Mouse (Mus musculus): Measurements from ENCODE around the gene Hist1h2bp.
"Not testable (repeated sequence)": the region's sequence is repeated elsewhere in the genome, so short reads cannot be mapped to it uniquely, and the experiment has no call there.

Hist1h2bp gene

DNA sequence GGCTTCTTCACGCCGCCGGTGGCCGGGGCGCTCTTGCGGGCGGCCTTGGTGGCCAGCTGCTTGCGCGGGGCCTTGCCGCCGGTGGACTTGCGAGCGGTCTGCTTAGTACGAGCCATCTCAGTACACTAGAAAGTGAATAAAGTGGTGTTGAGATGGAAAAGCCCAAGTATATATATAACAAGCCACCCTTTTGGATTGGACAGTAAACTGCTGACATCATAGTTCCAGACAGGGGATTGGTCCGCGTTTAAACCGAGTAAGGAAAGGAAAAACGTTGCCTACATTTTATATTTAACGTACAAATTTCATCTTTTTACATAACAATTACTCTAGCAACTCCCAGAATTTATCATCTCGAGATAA, 4.0 kb upstream of the Hist1h2bp start, which contains the start of gene Hist1h3i:
Gene Hist1h3i, minus strand, starts transcription at position 116 of the 363 bp plus-strand sequence.
- DNase-seq (ENCODE audit: low read depth, low spot score) = peak; percentile 90

DNA sequence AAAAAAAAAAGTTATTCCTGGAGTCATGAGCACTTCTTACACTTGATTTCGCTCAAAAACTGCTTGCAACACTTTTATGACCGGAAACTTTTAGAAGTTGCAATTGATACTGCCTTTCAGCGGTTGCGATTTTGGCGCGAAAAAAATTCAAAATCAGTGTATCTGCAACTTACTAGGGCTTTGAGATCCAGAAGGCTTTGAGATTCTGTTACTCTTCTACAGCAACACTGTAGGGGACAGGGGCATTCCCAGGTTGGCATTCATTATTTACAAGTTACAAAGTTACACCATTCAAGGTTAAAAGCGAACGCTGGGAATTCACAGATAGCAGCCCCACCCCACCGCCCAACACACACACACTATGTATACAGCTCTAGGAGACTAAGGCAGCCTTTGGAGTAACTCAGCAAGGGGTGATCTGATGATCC, 3.5 kb upstream of the Hist1h2bp start:
- no peak for DNase-seq (ENCODE audit: low read depth, low spot score)

DNA sequence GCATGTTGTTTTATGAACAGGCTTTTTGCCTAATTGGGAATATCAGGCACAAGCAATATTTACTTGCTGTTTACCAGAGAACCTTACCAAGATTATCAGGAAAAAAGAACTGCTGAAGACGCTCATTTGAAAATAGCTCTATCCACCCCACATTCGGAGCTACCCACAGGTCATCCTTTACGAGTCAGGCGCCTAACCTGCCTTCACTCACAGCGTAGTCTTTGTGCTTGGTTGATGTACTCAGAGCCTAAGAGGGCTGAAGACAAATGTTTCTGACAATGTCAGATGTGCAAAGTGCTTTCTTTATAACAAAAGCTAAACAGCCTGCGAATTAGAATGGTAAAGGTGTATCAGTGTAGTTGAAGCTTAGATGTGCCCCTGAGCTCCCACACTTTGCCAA, 3.0 kb upstream of the Hist1h2bp start:
- no peak for DNase-seq (ENCODE audit: low read depth, low spot score)

DNA sequence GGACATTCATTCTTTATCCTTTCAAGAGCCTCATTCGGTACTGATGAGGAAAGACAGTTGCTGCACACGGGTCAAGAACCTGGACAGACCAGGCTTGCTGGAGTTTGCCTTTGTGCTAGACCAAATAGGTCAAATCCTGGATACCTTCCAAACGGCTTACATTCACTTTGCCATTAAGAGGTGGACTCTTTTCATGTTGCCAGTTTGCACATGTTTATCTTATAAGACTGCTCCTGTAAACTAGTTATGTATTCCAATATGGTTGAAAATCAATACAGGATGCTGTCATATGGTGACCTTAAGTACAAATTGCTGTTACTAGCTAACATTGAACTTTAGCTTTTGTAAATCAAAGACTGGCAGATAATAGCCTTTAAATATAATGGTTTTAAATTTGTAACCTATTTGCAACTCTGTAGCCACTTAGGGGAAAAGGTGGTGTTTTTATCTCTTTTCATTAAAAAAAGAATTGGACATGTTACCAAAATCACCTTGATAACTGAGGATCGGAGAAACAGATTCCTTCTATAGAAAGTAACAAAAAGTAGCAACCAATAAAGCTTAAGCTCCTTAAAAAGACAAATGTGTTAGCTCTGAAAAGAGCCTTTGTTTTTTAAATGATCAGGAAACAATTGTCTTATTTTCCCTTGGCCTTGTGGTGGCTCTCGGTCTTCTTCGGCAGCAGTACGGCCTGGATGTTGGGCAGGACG, 917 bp upstream of the Hist1h2bp start:
- no peak for DNase-seq (ENCODE audit: low read depth, low spot score)

DNA sequence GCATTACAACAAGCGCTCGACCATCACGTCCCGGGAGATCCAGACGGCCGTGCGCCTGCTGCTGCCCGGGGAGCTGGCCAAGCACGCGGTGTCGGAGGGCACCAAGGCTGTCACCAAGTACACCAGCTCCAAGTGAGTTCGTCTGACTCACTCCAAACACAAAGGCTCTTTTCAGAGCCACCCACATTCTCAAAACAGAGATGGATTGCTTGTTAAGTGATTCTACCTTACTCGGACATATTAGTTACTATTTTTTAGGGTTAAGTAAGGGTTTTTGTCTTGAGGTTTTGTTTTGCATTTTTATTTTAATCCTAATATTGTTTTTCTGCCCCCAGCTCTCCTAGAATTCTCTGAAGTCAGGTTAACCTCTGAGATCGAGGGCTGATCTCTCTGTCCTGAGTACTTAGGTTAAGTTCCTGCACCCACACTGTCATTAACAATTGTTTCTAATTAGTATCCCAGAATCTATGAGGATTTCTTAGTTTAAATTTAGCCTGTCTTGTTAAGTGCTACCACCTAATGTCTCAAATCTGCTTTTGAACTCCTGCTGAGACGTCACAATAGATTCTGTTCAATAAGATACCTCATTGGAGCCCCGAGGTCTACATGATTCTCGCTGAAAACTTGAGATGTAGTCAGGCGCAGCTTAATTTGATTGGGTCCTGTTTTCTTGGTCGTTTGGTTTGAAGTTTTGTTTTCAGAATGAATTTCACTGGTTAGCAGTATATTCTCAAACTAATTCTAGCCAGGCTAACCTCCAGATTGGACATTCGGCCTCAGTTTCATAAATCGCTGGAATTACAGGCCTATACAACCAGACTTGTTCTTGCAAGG, 716 bp downstream of the Hist1h2bp start:
- no peak for DNase-seq (ENCODE audit: low read depth, low spot score)

DNA sequence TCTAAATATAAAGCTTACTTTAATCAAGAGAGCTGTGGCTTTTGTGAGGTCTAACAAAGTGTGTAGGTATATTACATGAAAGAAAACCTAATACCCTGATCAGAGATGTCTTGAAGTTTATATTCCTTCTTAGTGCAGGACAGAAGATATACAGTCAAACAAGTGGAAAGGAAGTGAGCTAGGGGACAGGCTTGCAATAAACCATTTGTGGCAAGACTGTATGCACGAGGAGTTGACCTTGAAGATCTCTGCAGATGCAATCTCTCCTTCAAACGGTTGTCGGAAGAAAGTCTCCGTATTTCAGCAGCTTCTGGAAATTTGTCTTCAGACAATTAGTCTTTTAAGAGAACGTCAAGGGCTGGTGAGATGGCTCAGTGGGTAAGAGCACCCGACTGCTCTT, 2.7 kb downstream of the Hist1h2bp start:
- no peak for DNase-seq (ENCODE audit: low read depth, low spot score)

DNA sequence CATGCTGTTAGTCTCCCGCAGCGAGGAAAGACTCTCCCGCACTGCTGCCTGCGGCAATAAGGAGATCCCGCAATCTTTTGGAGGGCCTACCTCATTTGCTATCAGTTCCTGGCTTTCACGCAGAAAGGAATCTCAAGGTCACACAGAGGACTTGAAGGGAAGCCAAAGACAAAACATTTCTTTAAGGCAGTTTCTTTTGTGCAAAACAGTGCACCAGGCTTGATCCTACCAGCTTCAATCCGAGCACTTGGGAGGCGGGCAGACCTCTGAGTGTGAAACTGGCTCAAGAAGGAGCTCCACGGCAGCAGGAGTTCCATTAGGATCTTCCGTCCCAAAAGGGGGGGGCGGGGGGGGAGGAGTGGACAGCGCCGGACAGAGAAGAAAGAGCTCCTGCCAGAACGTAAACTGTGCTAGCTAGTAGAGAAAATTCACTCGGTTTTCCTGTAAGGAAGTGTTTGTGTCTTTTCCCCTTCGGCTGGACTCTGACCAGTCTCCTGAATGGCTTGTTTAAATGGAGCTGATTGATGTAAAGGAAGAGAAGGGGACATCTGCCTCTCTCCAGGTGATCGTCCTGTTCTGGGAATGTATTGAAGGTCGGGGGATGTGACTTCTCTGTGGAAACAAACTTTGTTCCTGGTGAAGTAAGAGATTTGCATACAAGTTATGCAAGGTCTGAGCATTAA, 3.5 kb downstream of the Hist1h2bp start:
- no peak for DNase-seq (ENCODE audit: low read depth, low spot score)

DNA sequence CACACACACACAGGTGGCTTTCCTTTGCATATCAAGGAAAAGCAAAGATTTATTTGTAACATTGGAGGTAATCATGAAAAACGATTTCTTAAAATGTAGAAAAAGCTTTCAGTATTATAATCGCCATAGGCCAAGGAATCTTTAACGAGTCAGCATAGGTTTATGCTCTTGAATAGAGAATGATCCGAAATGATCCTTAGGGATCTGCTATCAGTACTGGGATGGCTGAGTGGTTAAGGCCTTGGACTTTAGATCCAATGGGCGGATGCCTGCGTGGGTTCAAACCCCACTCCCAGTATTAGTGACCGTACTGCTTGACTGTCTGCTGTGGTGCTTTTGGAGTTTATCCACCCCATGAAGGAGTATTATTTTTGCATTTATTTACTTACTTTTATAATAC, 8.3 kb downstream of the Hist1h2bp start:
- no peak for DNase-seq (ENCODE audit: low read depth, low spot score)

DNA sequence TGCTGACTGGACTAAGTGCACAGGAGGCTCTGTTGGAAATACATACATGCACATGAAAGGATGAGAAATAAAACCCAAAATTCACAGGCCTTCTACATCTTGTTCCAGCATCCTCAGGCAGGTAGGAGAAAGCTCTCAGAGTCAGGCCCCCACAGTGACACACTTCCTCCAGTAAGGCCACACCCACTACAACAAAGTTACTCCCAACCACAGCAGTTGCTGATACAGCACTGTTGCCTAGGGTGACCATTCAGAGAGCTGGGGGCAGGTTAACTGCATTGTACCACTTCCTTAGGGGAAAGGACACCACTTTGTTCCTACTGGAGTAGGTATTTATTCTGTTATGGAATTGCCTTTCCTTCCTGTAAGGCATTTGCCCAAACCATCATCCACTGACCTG, 9.9 kb downstream of the Hist1h2bp start:
- not testable (repeated sequence) for DNase-seq (ENCODE audit: low read depth, low spot score)

DNA sequence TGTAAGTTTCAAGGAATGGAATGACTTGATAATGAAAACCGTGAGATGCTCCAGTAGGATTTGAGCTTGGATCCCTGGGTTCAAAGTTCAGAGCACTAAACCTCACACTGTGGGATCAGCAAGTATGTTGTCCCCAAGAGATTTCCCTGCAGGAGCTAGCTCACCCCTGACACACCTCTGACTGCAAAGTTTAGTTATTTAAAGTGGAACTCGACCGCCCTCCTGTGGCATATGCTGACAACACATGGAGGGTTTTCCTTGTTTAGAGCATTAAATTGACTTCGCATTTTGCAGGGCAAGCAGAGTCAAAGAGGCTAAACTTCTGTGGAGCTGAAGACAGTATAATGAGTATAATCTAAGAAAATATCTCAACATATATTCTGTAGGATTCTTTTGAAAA, 15.8 kb downstream of the Hist1h2bp start:
- DNase-seq (ENCODE audit: low read depth, low spot score) = not testable (repeated sequence)

DNA sequence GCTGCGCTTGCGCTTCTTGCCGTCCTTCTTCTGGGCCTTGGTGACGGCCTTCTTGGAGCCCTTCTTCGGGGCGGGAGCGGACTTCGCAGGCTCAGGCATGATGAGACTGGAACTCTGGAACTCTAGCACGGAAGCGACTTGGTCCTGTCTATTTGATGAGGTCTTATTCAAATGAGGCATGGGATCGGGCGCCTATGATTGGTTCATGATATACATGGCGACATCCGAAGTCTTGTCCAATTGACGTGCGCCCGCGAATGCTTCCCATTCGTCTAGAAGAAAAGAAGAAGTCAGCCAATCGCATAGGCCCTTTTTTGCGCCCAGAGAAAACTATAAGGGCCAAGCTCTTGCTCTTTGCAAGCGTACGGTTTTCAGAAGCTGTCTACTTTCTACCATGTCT, 22.8 kb downstream of the Hist1h2bp start, which contains the start of the genes Hist1h2bq and Hist1h2ao:
Gene Hist1h2bq, minus strand, starts transcription at position 125 of the 400 bp plus-strand sequence.
Gene Hist1h2ao, plus strand, starts transcription at position 393 of the 400 bp plus-strand sequence.
- DNase-seq (ENCODE audit: low read depth, low spot score) = not testable (repeated sequence)

DNA sequence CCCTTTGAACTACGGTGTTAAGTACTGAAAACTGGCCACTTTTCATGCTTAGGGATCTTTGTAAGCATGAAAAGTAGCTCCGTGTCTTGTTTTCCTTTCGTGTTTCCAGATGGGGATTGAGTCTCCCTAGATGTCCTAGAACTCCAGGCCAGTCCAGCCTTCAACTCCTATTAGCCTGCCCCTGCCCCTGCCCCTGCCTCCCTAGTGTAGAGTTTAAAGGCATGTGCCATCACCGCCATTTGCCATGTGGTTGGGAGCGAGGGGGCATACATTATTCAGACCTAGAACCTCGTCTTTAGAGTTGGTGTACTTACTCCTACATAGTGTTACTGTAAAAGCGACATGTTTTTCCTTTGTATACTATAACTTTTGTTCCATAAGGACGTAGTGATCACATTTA, 23.8 kb downstream of the Hist1h2bp start:
- DNase-seq (ENCODE audit: low read depth, low spot score) = not testable (repeated sequence)

DNA sequence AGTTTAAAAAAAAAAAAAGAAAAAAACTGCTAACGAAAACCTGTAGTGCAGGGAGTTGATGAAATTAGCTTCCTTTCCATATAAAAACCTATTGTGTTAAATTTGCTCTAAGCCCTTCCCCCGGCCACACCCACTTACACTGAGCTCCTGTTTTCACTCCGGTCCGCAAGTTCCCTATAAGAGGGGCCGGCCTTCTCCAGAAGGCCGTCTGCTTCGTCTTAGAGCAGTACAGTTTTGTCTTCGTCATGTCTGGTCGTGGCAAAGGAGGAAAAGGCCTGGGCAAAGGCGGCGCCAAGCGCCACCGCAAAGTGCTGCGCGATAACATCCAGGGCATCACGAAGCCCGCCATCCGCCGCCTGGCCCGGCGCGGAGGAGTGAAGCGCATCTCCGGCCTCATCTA, 24.3 kb downstream of the Hist1h2bp start, which contains the start of gene Hist1h4m:
Gene Hist1h4m, plus strand, starts transcription at position 208 of the 400 bp plus-strand sequence.
- DNase-seq (ENCODE audit: low read depth, low spot score) = not testable (repeated sequence)

DNA sequence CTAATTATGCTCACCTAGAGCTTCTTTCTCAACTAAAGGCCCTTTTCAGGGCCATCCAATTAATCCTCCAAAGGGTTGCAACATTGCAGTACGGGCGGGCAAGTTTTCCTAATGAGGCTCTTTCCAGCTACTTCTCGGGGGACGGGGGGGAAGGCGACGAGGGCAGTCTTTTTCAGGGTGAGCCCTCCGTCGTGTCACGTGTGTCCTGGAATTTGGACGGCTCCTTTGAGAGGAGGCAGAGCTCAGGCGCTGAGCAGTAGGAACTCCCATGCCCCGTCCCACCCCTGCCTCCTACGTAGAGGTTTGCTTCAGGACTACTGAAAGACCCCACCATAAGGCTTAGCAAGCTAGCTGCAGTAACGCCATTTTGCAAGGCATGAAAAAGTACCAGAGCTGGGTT, 24.8 kb downstream of the Hist1h2bp start:
- DNase-seq (ENCODE audit: low read depth, low spot score) = not testable (repeated sequence)

DNA sequence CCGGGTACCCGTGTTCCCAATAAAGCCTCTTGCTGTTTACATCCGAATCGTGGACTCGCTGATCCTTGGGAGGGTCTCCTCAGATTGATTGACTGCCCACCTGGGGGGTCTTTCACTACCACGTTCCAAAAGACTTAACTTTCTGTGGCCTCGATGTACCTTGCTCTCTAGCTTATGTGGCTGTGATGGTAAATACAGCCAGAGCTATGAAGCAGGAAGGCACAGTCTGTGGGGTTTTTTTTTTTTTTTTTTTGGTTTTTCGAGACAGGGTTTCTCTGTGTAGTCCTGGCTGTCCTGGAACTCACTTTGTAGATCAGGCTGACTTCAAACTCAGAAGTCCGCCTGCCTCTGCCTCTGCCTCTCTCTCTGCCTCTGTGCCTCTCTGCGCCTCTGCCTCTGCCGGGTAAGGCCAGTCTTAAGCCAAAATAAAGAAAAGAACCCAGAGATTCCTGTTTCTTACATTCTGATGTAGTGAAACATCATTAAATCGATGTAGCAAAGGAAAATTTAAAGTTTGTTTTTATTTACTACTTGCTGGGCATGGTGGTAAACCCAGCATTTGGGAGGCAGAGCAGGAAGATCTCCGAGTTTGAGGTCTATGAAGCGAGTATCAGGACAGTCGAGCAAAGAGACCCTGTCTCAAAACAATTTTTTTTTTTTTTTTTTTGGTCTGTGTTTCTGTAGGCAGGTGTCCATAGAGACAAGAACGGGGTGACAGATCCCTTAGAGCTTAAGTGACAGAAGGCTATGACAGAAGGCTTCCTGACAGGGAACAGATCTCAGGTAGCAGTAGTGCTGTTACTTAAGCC, 33.0 kb downstream of the Hist1h2bp start:
- DNase-seq (ENCODE audit: low read depth, low spot score) = not testable (repeated sequence)

DNA sequence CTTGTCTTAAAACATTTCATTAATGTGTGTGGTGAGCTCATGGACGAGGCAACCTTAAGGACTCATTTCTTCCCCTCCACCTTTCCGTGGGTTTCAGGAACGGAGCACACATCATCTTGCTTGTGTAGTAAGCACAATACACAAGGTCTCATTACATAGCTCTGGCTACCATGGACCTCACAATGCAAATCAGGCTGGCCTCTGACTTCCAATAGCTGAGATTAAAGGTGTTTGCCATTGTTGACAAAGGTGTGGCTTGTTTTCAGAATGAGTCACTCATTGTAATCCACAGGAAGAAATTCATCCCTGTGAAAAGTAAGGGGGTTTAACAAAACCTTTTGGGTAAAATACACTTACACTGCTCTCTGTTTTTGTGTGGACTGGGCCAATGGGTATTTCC, 41.2 kb downstream of the Hist1h2bp start:
- DNase-seq (ENCODE audit: low read depth, low spot score) = no peak

DNA sequence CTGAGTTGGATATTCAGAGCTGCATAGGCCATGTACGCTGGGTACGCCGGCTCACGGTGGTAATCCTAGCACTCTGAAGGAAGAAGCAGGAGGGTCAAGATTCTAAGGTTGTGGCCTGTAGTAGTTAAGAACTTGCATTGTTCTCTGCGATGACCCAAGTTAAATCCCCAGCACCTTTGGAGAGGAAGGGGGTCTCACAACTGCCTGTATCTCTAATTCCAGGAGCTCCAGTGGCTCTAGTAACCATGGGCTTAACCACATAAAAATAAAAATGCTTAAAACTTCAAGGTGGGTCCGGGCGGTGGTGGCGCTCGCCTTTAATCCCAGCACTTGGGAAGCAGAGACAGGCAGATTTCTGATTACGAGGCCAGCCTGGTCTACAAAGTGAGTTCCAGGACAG, 43.1 kb downstream of the Hist1h2bp start:
- DNase-seq (ENCODE audit: low read depth, low spot score) = no peak

DNA sequence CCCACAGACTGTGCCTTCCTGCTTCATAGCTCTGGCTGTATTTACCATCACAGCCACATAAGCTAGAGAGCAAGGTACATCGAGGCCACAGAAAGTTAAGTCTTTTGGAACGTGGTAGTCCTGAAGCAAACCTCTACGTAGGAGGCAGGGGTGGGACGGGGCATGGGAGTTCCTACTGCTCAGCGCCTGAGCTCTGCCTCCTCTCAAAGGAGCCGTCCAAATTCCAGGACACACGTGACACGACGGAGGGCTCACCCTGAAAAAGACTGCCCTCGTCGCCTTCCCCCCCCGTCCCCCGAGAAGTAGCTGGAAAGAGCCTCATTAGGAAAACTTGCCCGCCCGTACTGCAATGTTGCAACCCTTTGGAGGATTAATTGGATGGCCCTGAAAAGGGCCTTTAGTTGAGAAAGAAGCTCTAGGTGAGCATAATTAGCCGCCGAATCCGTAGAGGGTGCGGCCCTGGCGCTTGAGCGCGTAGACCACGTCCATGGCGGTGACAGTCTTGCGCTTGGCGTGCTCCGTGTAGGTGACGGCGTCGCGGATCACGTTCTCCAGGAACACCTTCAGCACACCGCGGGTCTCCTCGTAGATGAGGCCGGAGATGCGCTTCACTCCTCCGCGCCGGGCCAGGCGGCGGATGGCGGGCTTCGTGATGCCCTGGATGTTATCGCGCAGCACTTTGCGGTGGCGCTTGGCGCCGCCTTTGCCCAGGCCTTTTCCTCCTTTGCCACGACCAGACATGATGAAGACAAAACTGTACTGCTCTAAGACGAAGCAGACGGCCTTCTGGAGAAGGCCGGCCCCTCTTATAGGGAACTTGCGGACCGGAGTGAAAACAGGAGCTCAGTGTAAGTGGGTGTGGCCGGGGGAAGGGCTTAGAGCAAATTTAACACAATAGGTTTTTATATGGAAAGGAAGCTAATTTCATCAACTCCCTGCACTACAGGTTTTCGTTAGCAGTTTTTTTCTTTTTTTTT, 44.4 kb downstream of the Hist1h2bp start, which contains the start of gene Hist1h4n:
Gene Hist1h4n, minus strand, starts transcription at position 779 of the 977 bp plus-strand sequence.
- not testable (repeated sequence) for DNase-seq (ENCODE audit: low read depth, low spot score)

DNA sequence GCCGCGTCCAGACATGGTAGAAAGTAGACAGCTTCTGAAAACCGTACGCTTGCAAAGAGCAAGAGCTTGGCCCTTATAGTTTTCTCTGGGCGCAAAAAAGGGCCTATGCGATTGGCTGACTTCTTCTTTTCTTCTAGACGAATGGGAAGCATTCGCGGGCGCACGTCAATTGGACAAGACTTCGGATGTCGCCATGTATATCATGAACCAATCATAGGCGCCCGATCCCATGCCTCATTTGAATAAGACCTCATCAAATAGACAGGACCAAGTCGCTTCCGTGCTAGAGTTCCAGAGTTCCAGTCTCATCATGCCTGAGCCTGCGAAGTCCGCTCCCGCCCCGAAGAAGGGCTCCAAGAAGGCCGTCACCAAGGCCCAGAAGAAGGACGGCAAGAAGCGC, 46.2 kb downstream of the Hist1h2bp start, which contains the start of the genes Hist1h2ap and Hist1h2br:
Gene Hist1h2ap, minus strand, starts transcription at position 47 of the 400 bp plus-strand sequence.
Gene Hist1h2br, plus strand, starts transcription at position 283 of the 400 bp plus-strand sequence.
- not testable (repeated sequence) for DNase-seq (ENCODE audit: low read depth, low spot score)
